Mouse (Mus musculus) intestine, embryonic 16.5 days (tissue): Measurements from ENCODE around the gene Pcca. TPM values are rescaled to one million over a fixed set of nuclear protein-coding genes. Genes with fewer than 3 reads are reported as not detected.

Experiments
- ATAC-seq: fragments of 200-750 bp; cut with Nextera tagmentation; 2 replicates; pipeline ENCODE4 v1.8.0; 2017; ENCODE audit warnings: moderate TSS enrichment, moderate library complexity
- H3K27ac ChIP-seq: fragments of 300-500 bp; sonication (generic); 2 replicates; pipeline ENCODE4 v1.5.1; 2014; ENCODE audit warnings: mild to moderate bottlenecking, low read length
- H3K27me3 ChIP-seq: fragments of 300-500 bp; sonication (generic); replicated peaks from 2 replicates; pipeline ENCODE4 v1.6.1; 2014; ENCODE audit warnings: low read length, control low read depth, mixed read lengths; ENCODE audit not compliant: control insufficient read depth, insufficient read depth
- H3K36me3 ChIP-seq: fragments of 300-500 bp; sonication (generic); 2 replicates; pipeline ENCODE4 v1.6.1; 2014; ENCODE audit warnings: low read length, control low read depth; ENCODE audit not compliant: control insufficient read depth, insufficient read depth
- H3K4me1 ChIP-seq: fragments of 300-500 bp; sonication (generic); 2 replicates; pipeline ENCODE4 v1.6.1; 2014; ENCODE audit warnings: low read length, control low read depth, mixed read lengths; ENCODE audit not compliant: control insufficient read depth, insufficient read depth
- H3K4me2 ChIP-seq: fragments of 300-500 bp; sonication (generic); 2 replicates; pipeline ENCODE4 v1.6.1; 2014; ENCODE audit warnings: low read depth, low read length, control low read depth
- H3K4me3 ChIP-seq: fragments of 300-500 bp; sonication (generic); 2 replicates; pipeline ENCODE4 v1.5.1; 2014; ENCODE audit warnings: mild to moderate bottlenecking, low read length
- H3K9ac ChIP-seq: fragments of 300-500 bp; sonication (generic); 2 replicates; pipeline ENCODE4 v1.6.1; 2014; ENCODE audit warnings: low read depth, low read length
- H3K9me3 ChIP-seq: fragments of 300-500 bp; sonication (generic); 2 replicates; pipeline ENCODE4 v1.6.1; 2016; ENCODE audit warnings: low read length, control low read depth; ENCODE audit not compliant: control insufficient read depth
- WGBS: fragments of 180-500 bp; shearing (Covaris S2); extraction: QIAGEN DNeasy Blood & Tissue Kit; methylation state at CpG from one replicate; pipeline ENCODE4 v1.1.7; 2014; 5-methylcytosine and 5-hydroxymethylcytosine counted together
- polyA plus RNA-seq: library from polyadenylated mRNA; unstranded; fragments of >200 nt; fragmentation: Nextera tagmentation; extraction: Ambion mirVana; gene quantifications from 2 replicates; pipeline ENCODE4 v1.2.1, GENCODE M21; 2015

The Pcca gene
- polyA plus RNA-seq, 1 experiment from 2014 or later = 17.3 TPM

DNA sequence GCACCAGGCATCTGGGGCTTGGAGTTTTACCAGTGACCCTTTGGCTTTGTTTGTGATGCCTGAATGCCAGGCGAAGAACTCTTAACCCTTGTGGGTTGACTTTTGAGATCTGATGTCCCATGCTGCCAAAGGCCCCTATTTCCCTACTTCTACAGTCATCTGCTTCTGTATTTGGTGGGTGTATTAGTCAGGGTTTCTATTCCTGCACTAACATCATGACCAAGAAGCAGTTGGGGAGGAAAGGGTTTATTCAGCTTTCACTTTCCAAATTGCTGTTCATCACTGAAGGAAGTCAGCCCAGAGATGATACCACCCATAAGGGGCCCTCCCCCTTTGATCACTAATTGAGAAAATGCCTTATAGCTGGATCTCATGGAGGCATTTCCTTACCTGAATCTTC lies 296.3 kb downstream of the Pcca start:
- H3K4me1 ChIP-seq = 0 out of 2 replicates have a peak, but pooled peaks cover under 1% of the 10 kb centered on the region
- H3K27me3 ChIP-seq = no peaks in the 10 kb centered on the region
- H3K36me3 ChIP-seq = no peaks in the 10 kb centered on the region
- no peak overlapping the region for H3K27ac ChIP-seq
- no peak overlapping the region for H3K4me3 ChIP-seq
- no peak overlapping the region for H3K9ac ChIP-seq
- H3K4me2 ChIP-seq = no peak overlapping the region
- no peak for ATAC-seq
- H3K9me3 ChIP-seq = no peaks in the 10 kb centered on the region
- 86% methylated on average over 1 of the region's 1 CpGs for WGBS

DNA sequence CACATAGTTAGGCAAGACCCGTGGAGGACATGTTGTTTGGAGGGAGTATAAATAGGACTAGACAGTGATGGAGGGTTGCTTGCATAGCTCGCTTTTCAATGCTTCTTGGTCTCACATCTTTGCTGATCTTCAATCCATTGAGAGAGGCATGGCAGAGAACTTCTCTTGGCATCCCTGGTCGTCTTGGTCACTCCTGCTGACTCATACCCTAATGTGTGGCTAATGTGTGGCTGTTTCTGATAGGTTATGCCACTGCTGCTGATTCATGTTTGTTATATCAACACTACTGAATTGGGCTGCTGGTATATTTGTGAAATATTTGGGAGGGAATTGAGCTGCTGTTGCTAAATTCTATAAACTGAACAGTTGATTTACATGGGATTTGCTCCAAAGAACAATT lies 299.5 kb downstream of the Pcca start:
- Histone ChIP-seq H3K27ac (no peak overlapping the region), H3K4me2 (no peak overlapping the region), H3K4me1 (0 out of 2 replicates have a peak, but pooled peaks cover 5% of the 10 kb centered on the region), H3K36me3 (no peaks in the 10 kb centered on the region), H3K9ac (no peak overlapping the region), H3K4me3 (no peak overlapping the region), H3K9me3 (no peaks in the 10 kb centered on the region), H3K27me3 (no peaks in the 10 kb centered on the region)
- 70% methylated on average over 3 of the region's 3 CpGs for WGBS
- no peak for ATAC-seq

DNA sequence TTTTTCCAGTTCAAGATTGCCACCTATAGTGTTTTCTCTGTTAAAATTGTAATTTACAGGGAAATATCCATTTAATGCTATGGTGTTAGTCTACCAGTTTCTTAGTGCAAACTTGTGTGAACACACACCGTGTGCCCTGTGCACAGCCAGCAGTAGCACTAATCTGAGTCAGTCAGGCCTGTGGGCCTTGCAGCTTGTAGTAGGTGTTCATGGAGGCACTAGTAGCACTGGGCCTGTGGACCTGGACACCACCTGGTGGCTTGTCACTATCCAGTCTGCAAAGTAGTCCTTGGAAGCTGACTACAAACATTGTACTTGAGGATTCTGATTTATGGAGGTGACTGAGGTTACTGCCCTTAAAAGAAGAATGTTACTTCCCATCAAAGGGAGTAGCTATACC lies 300.6 kb downstream of the Pcca start:
- no peak overlapping the region for H3K9ac ChIP-seq
- H3K36me3 ChIP-seq = no peaks in the 10 kb centered on the region
- H3K27me3 ChIP-seq = no peaks in the 10 kb centered on the region
- no peak for ATAC-seq
- 0 out of 2 replicates have a peak, but pooled peaks cover 5% of the 10 kb centered on the region for H3K4me1 ChIP-seq
- no peak overlapping the region for H3K4me3 ChIP-seq
- WGBS = 90% methylated on average over 1 of the region's 1 CpGs
- no peak overlapping the region for H3K4me2 ChIP-seq
- H3K27ac ChIP-seq = no peak overlapping the region
- no peaks in the 10 kb centered on the region for H3K9me3 ChIP-seq

DNA sequence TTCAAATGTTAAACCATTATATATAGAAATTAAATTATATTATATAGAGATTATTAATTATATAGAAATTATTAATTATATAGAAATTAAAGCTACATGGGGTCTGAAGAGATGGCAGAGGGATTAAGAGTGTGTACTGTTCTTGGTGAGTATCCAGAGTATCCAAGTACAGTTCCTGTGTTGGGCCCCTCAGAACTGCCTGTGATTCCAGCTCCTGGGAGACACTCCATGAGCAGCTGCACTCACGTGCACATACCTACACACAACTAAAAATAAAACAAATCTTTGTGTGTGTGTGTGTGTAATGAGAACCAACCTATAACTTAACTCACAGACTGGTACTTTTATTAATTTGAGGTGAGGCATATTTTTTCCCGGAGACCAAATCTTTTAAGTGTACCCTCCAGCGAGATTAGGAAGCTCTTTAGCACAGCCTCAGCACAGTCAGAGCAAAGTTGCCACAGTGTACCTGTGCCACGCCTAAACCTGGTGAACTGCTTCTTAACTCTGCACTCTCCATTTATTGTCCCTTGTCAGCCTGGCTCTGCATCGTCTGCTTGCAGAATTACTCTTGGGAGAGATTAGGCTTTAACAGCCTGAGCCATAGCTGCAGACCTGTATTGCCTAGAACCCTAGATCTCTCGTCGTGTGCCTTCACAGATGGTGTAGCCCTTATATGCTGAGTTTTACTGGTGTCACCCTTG lies 301.5 kb downstream of the Pcca start:
- no peak overlapping the region for H3K4me2 ChIP-seq
- H3K9me3 ChIP-seq = no peaks in the 10 kb centered on the region
- ATAC-seq = peak; percentile 92
- no peak overlapping the region for H3K9ac ChIP-seq
- H3K36me3 ChIP-seq = no peaks in the 10 kb centered on the region
- H3K4me1 ChIP-seq = 0 out of 2 replicates have a peak, but pooled peaks cover 5% of the 10 kb centered on the region
- H3K4me3 ChIP-seq = no peak overlapping the region
- 38% methylated on average over 7 of the region's 7 CpGs for WGBS
- H3K27ac ChIP-seq = no peak overlapping the region
- H3K27me3 ChIP-seq = no peaks in the 10 kb centered on the region

DNA sequence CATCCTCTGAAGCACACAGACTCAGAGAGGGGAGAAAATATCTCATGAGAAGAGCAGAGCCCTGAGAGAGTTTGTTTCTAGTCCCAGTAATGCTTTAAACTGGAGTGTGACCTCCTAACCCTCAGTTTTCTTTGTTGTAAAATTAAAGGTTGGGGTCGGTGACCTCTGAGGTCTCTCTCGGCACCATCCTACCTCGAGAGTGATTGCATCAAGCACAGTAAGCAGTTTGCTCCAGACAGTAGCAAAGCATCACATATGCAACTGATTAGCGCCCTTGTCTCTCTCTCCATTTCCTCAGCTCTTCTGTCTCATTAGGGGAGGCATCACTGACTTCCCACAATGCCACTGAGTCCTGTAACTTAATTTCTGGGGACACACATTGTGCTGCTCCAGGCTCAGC lies 302.1 kb downstream of the Pcca start:
- Histone ChIP-seq H3K9me3 (no peaks in the 10 kb centered on the region), H3K27me3 (no peaks in the 10 kb centered on the region), H3K36me3 (no peaks in the 10 kb centered on the region), H3K4me2 (no peak overlapping the region), H3K27ac (no peak overlapping the region), H3K4me1 (0 out of 2 replicates have a peak, but pooled peaks cover 5% of the 10 kb centered on the region), H3K9ac (no peak overlapping the region), H3K4me3 (no peak overlapping the region)
- 36% methylated on average over 4 of the region's 4 CpGs for WGBS
- ATAC-seq = no peak

DNA sequence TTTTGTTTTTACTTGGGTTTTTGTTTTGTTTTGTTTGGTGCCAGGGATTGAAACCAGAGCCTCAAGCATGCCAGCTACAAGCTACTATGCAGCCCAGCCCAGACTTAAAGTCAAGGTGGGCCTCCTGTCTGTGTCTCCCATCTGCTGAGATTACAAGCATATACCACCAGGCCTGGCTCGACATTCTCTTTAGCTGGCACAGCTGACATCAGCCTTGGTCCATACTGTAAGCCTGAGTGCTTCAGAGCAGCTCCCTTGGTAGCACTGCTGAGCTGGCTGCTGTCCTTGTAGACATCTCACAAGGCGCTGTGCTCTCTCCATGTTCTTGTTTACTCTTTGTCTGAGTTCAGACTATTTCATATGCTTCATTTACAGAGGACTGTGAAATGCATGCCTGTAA lies 302.9 kb downstream of the Pcca start:
- WGBS = 57% methylated on average over 2 of the region's 2 CpGs
- Histone ChIP-seq H3K9me3 (no peaks in the 10 kb centered on the region), H3K27ac (no peak overlapping the region), H3K4me2 (no peak overlapping the region), H3K4me3 (no peak overlapping the region), H3K27me3 (no peaks in the 10 kb centered on the region), H3K9ac (no peak overlapping the region), H3K36me3 (no peaks in the 10 kb centered on the region), H3K4me1 (0 out of 2 replicates have a peak, but pooled peaks cover 5% of the 10 kb centered on the region)
- no peak for ATAC-seq

DNA sequence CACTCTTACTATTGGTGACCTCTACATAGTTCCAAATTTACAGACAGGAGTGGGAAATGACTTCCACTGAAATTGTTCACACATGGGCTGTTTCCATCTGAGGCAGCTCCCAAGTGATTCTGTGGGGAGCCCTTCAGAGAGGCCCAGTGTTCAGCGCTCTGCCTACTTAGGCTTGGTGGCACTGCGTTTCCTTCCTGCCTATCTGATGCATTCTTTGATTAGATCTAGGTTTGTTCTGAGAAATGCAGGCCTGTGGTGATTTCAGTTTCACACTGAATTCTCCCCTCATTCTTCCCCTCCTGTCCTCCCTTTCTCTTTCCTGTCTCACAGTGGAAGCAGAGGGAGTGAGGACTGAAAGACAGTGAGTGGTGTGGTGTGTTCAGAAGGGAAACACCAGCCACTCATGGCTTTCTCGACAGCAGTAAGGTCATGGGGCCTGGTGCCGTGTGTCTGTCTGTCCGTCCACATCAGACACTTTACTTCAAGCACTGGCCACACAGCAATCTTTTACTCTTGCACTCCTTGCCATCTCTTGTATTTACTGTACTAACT lies 318.5 kb downstream of the Pcca start:
- 77% methylated on average over 5 of the region's 5 CpGs for WGBS
- no peaks in the 10 kb centered on the region for H3K27me3 ChIP-seq

DNA sequence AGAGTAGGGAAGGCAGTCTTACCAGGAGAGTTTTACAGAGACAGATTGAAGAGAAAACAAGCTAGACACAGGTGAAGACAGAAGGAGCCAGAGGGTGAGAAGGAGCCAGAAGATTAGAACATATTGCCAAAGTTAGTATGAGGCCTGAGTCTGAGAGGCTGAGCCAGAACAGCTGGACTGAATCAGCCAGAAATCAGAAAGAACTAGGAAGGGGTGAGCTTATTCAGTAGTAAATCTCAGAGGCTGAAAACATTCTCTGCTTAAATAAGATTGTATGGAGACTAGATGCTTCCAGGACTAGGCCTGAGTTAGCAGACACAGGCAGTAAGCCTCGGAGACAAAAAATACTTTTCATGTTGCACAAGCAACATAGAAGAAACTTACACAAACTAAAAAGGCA lies 325.7 kb downstream of the Pcca start:
- H3K27me3 ChIP-seq = no peaks in the 10 kb centered on the region
- 63% methylated on average over 1 of the region's 1 CpGs for WGBS
- H3K4me2 ChIP-seq = no peak overlapping the region
- H3K4me3 ChIP-seq = no peak overlapping the region
- no peak for ATAC-seq
- H3K36me3 ChIP-seq = no peaks in the 10 kb centered on the region
- no peak overlapping the region for H3K27ac ChIP-seq
- H3K9ac ChIP-seq = no peak overlapping the region
- H3K4me1 ChIP-seq = no peaks in the 10 kb centered on the region
- H3K9me3 ChIP-seq = no peaks in the 10 kb centered on the region

More for the DNA sequence above, 318.5 kb downstream of the Pcca start:
- no peak for ATAC-seq
- no peak overlapping the region for H3K4me2 ChIP-seq
- no peak overlapping the region for H3K4me3 ChIP-seq
- H3K9me3 ChIP-seq = no peaks in the 10 kb centered on the region
- H3K4me1 ChIP-seq = no peaks in the 10 kb centered on the region
- no peak overlapping the region for H3K9ac ChIP-seq
- H3K27ac ChIP-seq = no peak overlapping the region
- H3K36me3 ChIP-seq = no peaks in the 10 kb centered on the region

DNA sequence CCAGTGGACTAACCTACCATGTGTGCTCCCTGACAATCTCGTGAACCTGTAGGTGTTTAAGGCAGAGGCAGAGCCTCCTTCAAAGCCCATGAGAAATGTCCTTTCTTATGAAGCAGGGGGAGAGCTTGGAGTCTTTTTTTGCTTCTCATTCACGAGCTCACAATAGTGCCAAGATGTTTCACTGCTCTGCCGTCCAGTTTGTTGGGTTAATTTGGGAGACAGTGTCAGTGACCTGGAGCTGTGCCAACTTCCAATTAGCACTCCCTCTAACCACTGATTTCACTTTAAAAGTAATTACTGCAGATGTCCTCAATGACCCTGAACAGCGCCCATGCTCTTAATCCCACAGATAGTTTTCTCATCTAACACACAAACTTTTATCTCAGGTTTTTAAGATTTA lies 328.5 kb downstream of the Pcca start:
- no peak for ATAC-seq
- H3K4me1 ChIP-seq = no peaks in the 10 kb centered on the region
- H3K9ac ChIP-seq = no peak overlapping the region
- WGBS = 51% methylated on average over 4 of the region's 4 CpGs
- no peak overlapping the region for H3K27ac ChIP-seq
- no peaks in the 10 kb centered on the region for H3K36me3 ChIP-seq
- no peaks in the 10 kb centered on the region for H3K9me3 ChIP-seq
- H3K27me3 ChIP-seq = no peaks in the 10 kb centered on the region
- no peak overlapping the region for H3K4me3 ChIP-seq
- no peak overlapping the region for H3K4me2 ChIP-seq
